Mouse (Mus musculus) myocyte (in vitro differentiated cells): Measurements from ENCODE around the gene Lrfn4. TPM values are rescaled to one million over a fixed set of nuclear protein-coding genes. Genes with fewer than 3 reads are reported as not detected.

Experiments
- H3K27me3 ChIP-seq: one replicate; pipeline ENCODE4 v1.6.1; 2011; ENCODE audit not compliant: control insufficient read depth, insufficient read depth, insufficient read length
- H3K36me3 ChIP-seq: one replicate; pipeline ENCODE4 v1.6.1; 2011; ENCODE audit not compliant: control insufficient read depth, insufficient read depth
- H3K4me2 ChIP-seq: one replicate; pipeline ENCODE4 v1.6.1; 2011; ENCODE audit warnings: low read depth, control low read depth
- H3K4me3 ChIP-seq: one replicate; pipeline ENCODE4 v1.5.1; 2011; ENCODE audit warnings: mild to moderate bottlenecking, control low read depth, moderate library complexity
- H3K79me2 ChIP-seq: one replicate; pipeline ENCODE4 v1.6.1; 2011; ENCODE audit not compliant: control insufficient read depth, insufficient read depth
- H3ac ChIP-seq: one replicate; pipeline ENCODE4 v1.6.1; 2011; ENCODE audit not compliant: control insufficient read depth, insufficient read length
- CEBPB ChIP-seq: IDR thresholded peaks from 2 replicates; pipeline ENCODE4 v1.6.1; 2011; ENCODE audit warnings: mild to moderate bottlenecking, moderate library complexity; ENCODE audit not compliant: poor library complexity, insufficient read depth, severe bottlenecking
- E2F4 ChIP-seq: IDR thresholded peaks from one replicate; pipeline ENCODE4 v1.6.1; 2011; ENCODE audit warnings: mild to moderate bottlenecking, control low read depth, moderate library complexity; ENCODE audit not compliant: insufficient read depth
- MAX ChIP-seq: IDR thresholded peaks from one replicate; pipeline ENCODE4 v1.6.1; 2011; ENCODE audit warnings: low read depth, mild to moderate bottlenecking, control low read depth
- MYOD1 ChIP-seq, 3 experiments: IDR thresholded peaks; one replicate each; pipeline ENCODE4 v1.6.1; 2011; ENCODE audit warnings: control low read depth in 2 of 3, low read depth in 2 of 3, mild to moderate bottlenecking in 2 of 3, moderate library complexity in 1 of 3; ENCODE audit not compliant: insufficient read length in 2 of 3, control insufficient read depth in 1 of 3
- MYOG ChIP-seq, 3 experiments: IDR thresholded peaks; one replicate each; pipeline ENCODE4 v1.6.1; 2011; ENCODE audit warnings: control low read depth in 2 of 3, low read depth in 2 of 3, mild to moderate bottlenecking in 2 of 3; ENCODE audit not compliant: insufficient read length in 2 of 3, control insufficient read depth in 1 of 3, insufficient read depth in 1 of 3
- POLR2A ChIP-seq: IDR thresholded peaks from one replicate; pipeline ENCODE4 v1.6.1; 2011; ENCODE audit warnings: low read depth, mild to moderate bottlenecking, control low read depth, moderate library complexity; ENCODE audit not compliant: insufficient read length
- POLR2AphosphoS2 ChIP-seq: IDR thresholded peaks from one replicate; pipeline ENCODE4 v1.6.1; 2011; ENCODE audit warnings: low read depth, control low read depth; ENCODE audit not compliant: insufficient read length
- REST ChIP-seq: IDR thresholded peaks from one replicate; pipeline ENCODE4 v1.6.1; 2011; ENCODE audit warnings: mild to moderate bottlenecking, control low read depth, moderate library complexity; ENCODE audit not compliant: insufficient read depth, insufficient read length
- SRF ChIP-seq: IDR thresholded peaks from one replicate; pipeline ENCODE4 v1.6.1; 2011; ENCODE audit warnings: low read depth; ENCODE audit not compliant: control insufficient read depth, insufficient read length
- TCF12 ChIP-seq: IDR thresholded peaks from one replicate; pipeline ENCODE4 v1.6.1; 2011; ENCODE audit warnings: mild to moderate bottlenecking, control low read depth; ENCODE audit not compliant: poor library complexity, insufficient read depth, severe bottlenecking
- TCF3 ChIP-seq: IDR thresholded peaks from one replicate; pipeline ENCODE4 v1.6.1; 2011; ENCODE audit warnings: low read depth, control low read depth; ENCODE audit not compliant: insufficient read length
- USF1 ChIP-seq: IDR thresholded peaks from one replicate; pipeline ENCODE4 v1.6.1; 2011; ENCODE audit warnings: low read depth, mild to moderate bottlenecking, control low read depth, moderate library complexity
- polyA plus RNA-seq: library from polyadenylated mRNA; unstranded; fragments of >200 nt; fragmentation: generic; extraction: Trizol; gene quantifications from one replicate; pipeline ENCODE4 v1.2.1, GENCODE M21; 2012; ENCODE audit warnings: missing spikeins

Lrfn4 gene
- polyA plus RNA-seq, 1 experiment = 22.0 TPM

GRCm38 (mm10) chr19:4579296-4579695, 36.2 kb downstream of the Lrfn4 start:
- Histone ChIP-seq H3ac (no peak overlapping the region), H3K27me3 (peaks cover 9% of the 10 kb centered on the region), H3K4me2 (no peak overlapping the region), H3K4me3 (no peak overlapping the region), H3K79me2 (no peaks in the 10 kb centered on the region), H3K36me3 (no peaks in the 10 kb centered on the region)
- TF ChIP-seq SRF (no peak), REST (no peak), USF1 (no peak), MAX (no peak), TCF12 (no peak), POLR2A (no peak), POLR2AphosphoS2 (no peak), TCF3 (no peak), CEBPB (no peak), E2F4 (no peak), MYOG (IDR thresholded peaks at IDR 0.05; ENCODE audit: control insufficient read depth in 1 of 3, insufficient read depth in 1 of 3, insufficient read length in 2 of 3, low read depth in 2 of 3) (no peak), MYOD1 (IDR thresholded peaks at IDR 0.05; ENCODE audit: control insufficient read depth in 1 of 3, insufficient read length in 2 of 3, low read depth in 2 of 3) (no peak)

DNA sequence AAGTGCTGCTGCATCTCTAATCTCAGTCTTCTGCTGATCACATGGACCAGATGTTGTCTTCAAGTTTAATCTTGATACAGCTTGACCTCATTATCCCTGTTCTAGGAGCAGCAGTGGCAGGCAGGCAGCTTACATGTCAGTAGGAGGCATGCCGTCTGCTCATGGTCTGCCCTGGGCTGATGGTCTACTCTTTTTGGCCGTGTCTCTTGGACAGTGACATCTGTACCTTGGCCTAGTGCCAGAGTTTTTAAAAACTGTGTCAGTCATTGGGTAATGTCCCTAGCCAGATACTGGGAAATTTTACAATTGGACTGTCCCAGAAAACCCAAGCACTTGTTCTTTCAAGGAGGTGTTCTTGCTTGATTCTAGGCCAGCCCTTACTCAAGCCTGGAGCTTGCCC, 36.7 kb downstream of the Lrfn4 start:
- no peak for TF ChIP-seq MYOD1 (IDR thresholded peaks at IDR 0.05; ENCODE audit: control insufficient read depth in 1 of 3, insufficient read length in 2 of 3, low read depth in 2 of 3)
- TF ChIP-seq TCF3 = no peak
- no peak for TF ChIP-seq USF1
- TF ChIP-seq POLR2AphosphoS2 = no peak
- no peak for TF ChIP-seq POLR2A
- no peak for TF ChIP-seq MYOG (IDR thresholded peaks at IDR 0.05; ENCODE audit: control insufficient read depth in 1 of 3, insufficient read depth in 1 of 3, insufficient read length in 2 of 3, low read depth in 2 of 3)
- TF ChIP-seq E2F4 = no peak
- no peak for TF ChIP-seq CEBPB
- no peak for TF ChIP-seq MAX
- no peak overlapping the region for H3ac ChIP-seq
- peaks cover 9% of the 10 kb centered on the region for H3K27me3 ChIP-seq
- no peak overlapping the region for H3K4me2 ChIP-seq
- H3K79me2 ChIP-seq = no peaks in the 10 kb centered on the region
- H3K36me3 ChIP-seq = no peaks in the 10 kb centered on the region
- H3K4me3 ChIP-seq = no peak overlapping the region

DNA sequence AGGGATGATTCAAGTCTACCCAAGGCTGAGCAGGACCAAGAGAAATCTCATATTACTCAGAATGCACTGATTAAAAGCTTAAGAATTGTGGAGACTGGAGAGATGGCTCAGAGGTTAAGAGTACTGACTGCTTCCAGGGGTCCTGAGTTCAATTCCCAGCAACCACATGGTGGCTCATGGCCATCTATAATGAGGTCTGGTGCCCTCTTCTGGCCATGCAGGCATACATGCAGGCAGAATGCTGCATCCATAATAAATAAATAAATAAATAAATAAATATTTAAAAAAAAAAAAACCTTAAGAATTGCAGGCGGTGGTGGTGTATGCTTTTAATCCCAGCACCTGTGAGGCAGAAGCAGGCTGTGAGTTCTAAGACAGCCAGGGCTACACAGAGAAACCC, 42.2 kb downstream of the Lrfn4 start:
- no peak overlapping the region for H3K4me3 ChIP-seq
- H3ac ChIP-seq = no peak overlapping the region
- TF ChIP-seq USF1 (no peak), CEBPB (no peak), E2F4 (no peak), REST (no peak), MYOD1 (IDR thresholded peaks at IDR 0.05; ENCODE audit: control insufficient read depth in 1 of 3, insufficient read length in 2 of 3, low read depth in 2 of 3) (no peak), TCF12 (no peak), POLR2AphosphoS2 (no peak), MAX (no peak), POLR2A (no peak), TCF3 (no peak), MYOG (IDR thresholded peaks at IDR 0.05; ENCODE audit: control insufficient read depth in 1 of 3, insufficient read depth in 1 of 3, insufficient read length in 2 of 3, low read depth in 2 of 3) (no peak), SRF (no peak)
- H3K79me2 ChIP-seq = no peaks in the 10 kb centered on the region
- H3K4me2 ChIP-seq = no peak overlapping the region
- H3K27me3 ChIP-seq = peaks cover 9% of the 10 kb centered on the region
- H3K36me3 ChIP-seq = no peaks in the 10 kb centered on the region

DNA sequence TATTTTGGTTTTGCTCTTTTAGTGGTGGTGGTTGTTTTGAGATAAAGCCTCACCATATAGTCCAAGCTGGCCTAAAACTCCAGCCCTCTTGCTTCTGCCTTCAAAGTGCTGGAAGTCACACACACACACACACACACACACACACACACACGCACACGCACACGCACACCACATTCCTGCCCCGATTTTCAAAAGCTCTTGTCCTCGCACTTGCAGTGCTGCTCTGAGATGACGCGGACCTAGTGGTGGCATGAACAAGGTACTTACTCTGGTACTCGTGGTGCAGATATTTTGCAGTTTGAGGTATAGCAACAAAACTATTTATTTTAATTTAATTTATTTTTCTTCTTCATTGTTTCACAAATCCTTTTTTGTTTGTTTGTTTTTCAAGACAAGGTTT, 43.0 kb downstream of the Lrfn4 start:
- Histone ChIP-seq H3K27me3 (peaks cover 9% of the 10 kb centered on the region), H3K4me2 (no peak overlapping the region), H3K4me3 (no peak overlapping the region), H3K79me2 (no peaks in the 10 kb centered on the region), H3ac (no peak overlapping the region), H3K36me3 (no peaks in the 10 kb centered on the region)
- TF ChIP-seq SRF = no peak
- TF ChIP-seq USF1 = no peak
- no peak for TF ChIP-seq POLR2AphosphoS2
- no peak for TF ChIP-seq TCF3
- TF ChIP-seq E2F4 = no peak
- TF ChIP-seq MYOD1 (IDR thresholded peaks at IDR 0.05; ENCODE audit: control insufficient read depth in 1 of 3, insufficient read length in 2 of 3, low read depth in 2 of 3) = no peak
- no peak for TF ChIP-seq MAX
- no peak for TF ChIP-seq MYOG (IDR thresholded peaks at IDR 0.05; ENCODE audit: control insufficient read depth in 1 of 3, insufficient read depth in 1 of 3, insufficient read length in 2 of 3, low read depth in 2 of 3)
- TF ChIP-seq CEBPB = no peak
- no peak for TF ChIP-seq TCF12
- TF ChIP-seq REST = no peak
- no peak for TF ChIP-seq POLR2A

DNA sequence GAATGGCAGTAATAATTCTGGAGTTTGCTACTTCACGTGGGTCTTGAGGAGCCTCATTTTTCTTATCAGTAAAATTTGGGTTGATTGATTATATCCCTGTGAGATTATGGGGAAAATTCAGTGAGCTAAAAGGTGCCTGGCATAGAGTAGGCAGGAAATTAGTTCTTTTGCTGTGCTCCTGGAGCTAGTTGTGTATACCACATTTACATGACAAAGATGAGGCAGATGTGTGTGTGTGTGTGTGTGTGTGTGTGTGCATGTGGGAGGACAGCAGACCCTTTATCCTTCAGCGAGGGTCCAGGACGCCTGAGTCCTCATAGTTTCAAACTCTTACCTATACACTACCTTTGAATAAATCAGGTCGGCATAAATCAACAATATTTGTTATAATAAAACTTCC, 43.4 kb downstream of the Lrfn4 start:
- H3K79me2 ChIP-seq = no peaks in the 10 kb centered on the region
- H3K4me2 ChIP-seq = no peak overlapping the region
- peaks cover 6% of the 10 kb centered on the region for H3K27me3 ChIP-seq
- H3ac ChIP-seq = no peak overlapping the region
- no peak overlapping the region for H3K4me3 ChIP-seq
- H3K36me3 ChIP-seq = no peaks in the 10 kb centered on the region
- TF ChIP-seq TCF3 = no peak
- no peak for TF ChIP-seq E2F4
- TF ChIP-seq POLR2AphosphoS2 = no peak
- TF ChIP-seq REST = no peak
- TF ChIP-seq MAX = no peak
- no peak for TF ChIP-seq MYOD1 (IDR thresholded peaks at IDR 0.05; ENCODE audit: control insufficient read depth in 1 of 3, insufficient read length in 2 of 3, low read depth in 2 of 3)
- TF ChIP-seq CEBPB = no peak
